Mouse (Mus musculus) 3134 (cell line): Measurements from ENCODE around the gene Zfp654.
"Not testable (repeated sequence)": the region's sequence is repeated elsewhere in the genome, so short reads cannot be mapped to it uniquely, and the experiment has no call there.

Experiments used
- DNase-seq: peaks from one replicate; pipeline ENCODE4 v3.0.0-alpha.2; 2011; ENCODE audit warnings: low spot score; ENCODE audit not compliant: insufficient read length; ENCODE audit errors: extremely low read depth

The Zfp654 gene

GRCm38 (mm10) chr16:64851563-64852362, at the start of gene Zfp654, which contains the start of gene Cggbp1:
Gene Zfp654 (minus strand): TSS chr16:64851652.
Gene Cggbp1 (plus strand): TSS chr16:64851996.
- peak; percentile 95 for DNase-seq

GRCm38 (mm10) chr16:64899084-64899483, 47.6 kb upstream of the Zfp654 start:
- DNase-seq, result no peak

GRCm38 (mm10) chr16:64889496-64889895, 38.0 kb upstream of the Zfp654 start:
- no peak for DNase-seq

- no peak for DNase-seq
These were observed 34.1 kb upstream of the Zfp654 start for GRCm38 (mm10) chr16:64885547-64885946.

- no peak for DNase-seq
These were observed 33.7 kb upstream of the Zfp654 start for GRCm38 (mm10) chr16:64885142-64885541.

- DNase-seq, result no peak
These were observed 33.0 kb upstream of the Zfp654 start for GRCm38 (mm10) chr16:64884420-64884838.

GRCm38 (mm10) chr16:64883896-64884295, 32.4 kb upstream of the Zfp654 start:
- DNase-seq, result no peak

- DNase-seq, result no peak
These were observed 30.0 kb upstream of the Zfp654 start for GRCm38 (mm10) chr16:64881442-64881841.

GRCm38 (mm10) chr16:64880986-64881385, 29.5 kb upstream of the Zfp654 start:
- no peak for DNase-seq

GRCm38 (mm10) chr16:64879735-64880134, 28.3 kb upstream of the Zfp654 start:
- DNase-seq, result no peak

- no peak for DNase-seq
These were observed 27.2 kb upstream of the Zfp654 start for GRCm38 (mm10) chr16:64878611-64879132.

- DNase-seq, result no peak
These were observed 25.9 kb upstream of the Zfp654 start for GRCm38 (mm10) chr16:64877314-64877713.

- no peak for DNase-seq
These were observed 25.3 kb upstream of the Zfp654 start for GRCm38 (mm10) chr16:64876631-64877265.

- DNase-seq, result no peak
These were observed 24.4 kb upstream of the Zfp654 start for GRCm38 (mm10) chr16:64875822-64876221.

GRCm38 (mm10) chr16:64875384-64875783, 23.9 kb upstream of the Zfp654 start:
- DNase-seq, result no peak

GRCm38 (mm10) chr16:64873416-64874305, 22.2 kb upstream of the Zfp654 start:
- peak; percentile 66 for DNase-seq

- DNase-seq, result no peak
These were observed 21.4 kb upstream of the Zfp654 start for GRCm38 (mm10) chr16:64872841-64873240.

GRCm38 (mm10) chr16:64872296-64872695, 20.8 kb upstream of the Zfp654 start:
- DNase-seq, result no peak

GRCm38 (mm10) chr16:64869621-64870020, 18.2 kb upstream of the Zfp654 start:
- DNase-seq, result no peak

- no peak for DNase-seq
These were observed 17.2 kb upstream of the Zfp654 start for GRCm38 (mm10) chr16:64868613-64869012.

- not testable (repeated sequence) for DNase-seq
These were observed 14.4 kb upstream of the Zfp654 start for GRCm38 (mm10) chr16:64865841-64866240.
